Mouse (Mus musculus) thymus, postnatal 4 days (tissue): Measurements from ENCODE around the gene Wwtr1.

ENCODE experiments used
- DNase-seq: peaks from one replicate; pipeline ENCODE4 v3.0.0; 2021

Gene Wwtr1

GRCm38 (mm10) chr3:57511816-57512586, 63.7 kb downstream of the Wwtr1 start:
- DNase-seq = no peak

DNA sequence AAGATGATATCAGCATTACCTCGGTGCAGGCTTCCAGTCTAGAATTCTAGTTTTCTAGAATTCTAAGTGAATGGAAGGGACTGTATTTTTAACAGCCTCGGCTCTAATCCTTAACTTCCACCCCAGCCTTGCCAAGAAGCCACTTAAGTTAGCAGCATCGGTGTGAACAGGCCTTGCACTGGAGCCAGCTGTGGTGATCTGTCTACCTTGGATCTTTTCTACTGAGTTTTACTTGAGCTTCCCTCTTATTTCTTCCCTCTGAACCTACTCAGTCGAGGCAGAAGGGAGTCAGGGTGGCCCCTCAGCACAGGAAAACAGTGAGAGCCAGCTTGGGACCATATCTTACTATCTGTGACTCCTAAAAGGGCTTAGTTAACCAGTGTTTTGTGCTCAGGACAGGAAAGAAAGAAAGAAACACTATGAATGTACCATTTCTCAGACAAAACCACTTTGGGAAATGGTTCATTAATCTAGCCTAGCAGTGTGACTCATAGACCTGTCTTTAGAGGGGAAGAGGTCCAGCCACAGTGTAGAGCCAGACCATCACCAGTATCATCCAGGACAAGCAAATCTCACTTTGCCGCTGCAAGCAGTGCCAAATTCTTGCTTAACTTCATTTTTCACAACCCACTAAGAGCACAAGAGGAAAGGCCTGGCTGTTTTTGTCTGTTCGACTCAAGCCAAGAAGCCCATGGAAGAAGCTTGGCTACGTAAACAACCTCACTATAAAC, 65.6 kb downstream of the Wwtr1 start:
- DNase-seq = no peak

GRCm38 (mm10) chr3:57505991-57506390, 69.7 kb downstream of the Wwtr1 start:
- DNase-seq = no peak

GRCm38 (mm10) chr3:57504756-57505155, 71.0 kb downstream of the Wwtr1 start:
- no peak for DNase-seq

GRCm38 (mm10) chr3:57501596-57502220, 74.0 kb downstream of the Wwtr1 start:
- no peak for DNase-seq

DNA sequence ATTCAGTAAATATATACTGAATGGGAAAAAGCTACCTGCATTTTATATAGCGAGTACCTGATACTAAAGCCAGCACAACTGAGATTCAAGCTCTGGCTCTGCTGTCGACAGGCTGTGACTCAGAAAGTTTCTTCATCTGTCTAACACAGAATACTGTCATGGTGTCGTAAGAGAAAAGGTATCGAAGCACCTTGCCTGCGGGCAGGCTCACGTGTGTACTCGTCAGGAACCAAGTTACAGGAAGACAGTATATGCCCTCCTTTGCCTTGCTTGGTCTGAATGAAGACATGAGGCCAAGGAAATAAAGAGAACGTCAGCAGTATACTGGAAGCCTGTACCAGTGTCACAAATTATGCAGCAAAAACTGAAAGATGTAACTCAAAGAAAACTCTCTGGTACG, 74.9 kb downstream of the Wwtr1 start:
- no peak for DNase-seq

GRCm38 (mm10) chr3:57497791-57498190, 77.9 kb downstream of the Wwtr1 start:
- no peak for DNase-seq

DNA sequence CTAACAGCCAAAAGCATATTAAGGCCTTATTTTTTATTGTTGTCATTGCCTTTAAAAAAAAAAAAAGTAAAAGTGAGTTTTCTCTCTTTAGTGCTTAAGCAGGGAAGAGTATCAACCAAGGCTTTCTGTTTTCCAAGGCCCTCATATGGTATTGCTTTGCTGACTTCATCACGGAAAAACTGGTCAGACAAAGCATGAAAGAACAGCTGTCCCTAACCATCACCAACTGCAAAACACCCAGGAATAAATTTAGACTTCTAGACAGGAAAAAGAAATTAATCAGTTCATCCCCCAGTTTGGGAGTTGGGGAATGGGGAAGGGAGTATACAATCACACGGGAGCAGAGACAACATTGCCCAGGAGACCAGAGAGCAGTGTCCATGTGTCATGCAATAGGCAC, 79.3 kb downstream of the Wwtr1 start:
- no peak for DNase-seq

DNA sequence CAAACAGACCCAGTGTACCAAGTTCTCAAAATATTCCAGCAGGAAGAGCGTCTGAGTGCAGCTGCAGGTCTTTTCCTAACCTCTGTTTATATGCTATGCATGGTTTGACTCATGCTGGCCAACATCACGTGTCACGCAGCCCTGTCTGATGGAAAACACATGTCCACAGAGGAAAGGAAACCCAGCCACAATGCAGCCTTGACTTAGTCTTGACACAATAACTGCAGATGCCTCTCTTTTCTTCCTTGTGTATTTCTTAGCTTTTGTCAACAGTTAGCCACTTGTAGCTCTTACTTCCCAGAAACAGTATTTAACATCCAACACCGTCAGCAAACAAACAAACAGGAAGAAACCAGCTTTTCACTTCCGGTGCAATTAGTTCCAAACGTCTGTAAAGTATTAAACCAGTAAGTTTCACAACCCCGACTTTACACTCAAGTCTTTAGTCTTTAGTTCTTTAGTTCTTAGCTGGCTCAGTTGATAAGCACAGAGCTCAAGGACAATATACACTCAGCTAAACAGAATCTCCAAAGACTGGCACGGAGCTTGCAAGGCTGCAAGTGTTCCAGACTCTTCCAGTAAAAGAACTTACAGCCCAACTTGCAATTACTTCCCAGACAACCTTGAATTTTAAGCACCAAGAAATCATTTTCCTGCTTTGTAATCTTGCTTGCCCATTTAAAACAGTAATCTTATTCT, 88.1 kb downstream of the Wwtr1 start:
- DNase-seq = no peak

DNA sequence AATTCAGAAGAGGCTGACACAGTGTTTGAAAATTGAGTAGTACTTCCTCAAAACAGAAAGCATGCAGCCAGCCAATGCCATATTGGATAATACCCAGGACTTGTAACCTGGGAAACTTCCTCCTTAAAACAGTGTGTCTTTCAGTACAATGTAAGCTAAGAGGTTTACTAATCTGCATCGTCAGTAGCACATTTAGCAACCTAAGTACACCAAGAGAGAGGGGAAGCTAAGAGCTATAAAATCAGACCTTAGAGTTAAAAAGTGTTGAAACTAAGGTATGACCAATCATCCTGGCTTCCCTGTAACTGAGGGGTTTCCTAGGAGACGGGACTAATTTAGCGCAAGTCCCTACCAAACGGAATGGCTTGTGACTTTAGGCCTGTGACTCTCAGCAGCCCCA, 89.6 kb downstream of the Wwtr1 start:
- DNase-seq = no peak

- no peak for DNase-seq
Measured at GRCm38 (mm10) chr3:57481981-57482380, 93.7 kb downstream of the Wwtr1 start.

- DNase-seq = no peak
Measured at GRCm38 (mm10) chr3:57480640-57481039, 95.1 kb downstream of the Wwtr1 start.

- DNase-seq = no peak
Measured at GRCm38 (mm10) chr3:57474421-57474820, 101.3 kb downstream of the Wwtr1 start.

DNA sequence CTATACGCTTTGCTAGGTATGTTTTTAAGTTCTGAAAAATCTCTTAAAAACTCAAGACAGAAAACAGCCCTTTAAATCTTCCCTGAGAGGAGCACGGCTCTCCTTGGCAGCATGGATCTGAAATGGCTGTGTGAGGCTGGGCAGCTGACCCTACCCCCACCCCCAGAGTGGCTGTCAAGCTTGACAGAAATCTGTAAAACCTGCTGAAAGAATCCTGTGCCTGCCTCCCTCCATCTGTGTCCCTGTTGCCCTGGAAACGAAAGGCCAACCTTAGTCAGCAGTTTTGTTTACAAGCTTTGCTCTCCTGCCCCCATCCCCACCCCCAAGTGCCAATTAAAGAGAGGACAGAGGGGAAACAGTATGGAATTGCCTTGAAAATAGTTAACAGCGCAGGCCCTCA, 103.3 kb downstream of the Wwtr1 start:
- no peak for DNase-seq

DNA sequence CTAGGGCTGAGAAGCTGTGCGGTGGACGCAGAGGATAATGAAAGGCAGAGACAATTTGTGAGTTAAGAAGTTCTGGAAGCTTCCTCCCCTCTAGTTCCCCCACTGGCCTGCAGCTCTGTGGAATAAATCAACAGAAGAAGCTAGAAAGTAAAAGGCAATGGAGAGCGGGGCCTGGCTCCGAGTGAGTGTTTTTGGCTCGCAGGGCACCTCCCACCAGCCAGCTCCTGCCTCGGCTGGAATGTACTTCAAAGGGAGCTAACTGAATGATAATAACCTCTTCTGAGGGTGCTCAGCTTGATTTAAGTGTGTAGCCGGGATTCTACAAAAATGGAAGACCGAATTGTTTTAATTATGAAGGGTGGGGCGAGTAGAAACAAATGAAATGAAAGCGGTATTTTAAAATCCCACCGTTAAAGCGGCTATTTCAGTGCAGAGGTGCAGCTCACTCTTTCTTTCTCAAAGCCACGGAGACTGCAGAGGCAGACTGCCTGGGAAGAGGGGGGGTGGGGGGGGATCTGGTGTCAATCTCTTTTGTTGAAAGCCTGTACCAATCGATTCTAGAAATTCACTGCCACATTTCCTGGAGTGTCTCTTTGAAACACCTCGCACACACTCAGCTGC, 104.6 kb downstream of the Wwtr1 start:
- DNase-seq = no peak

GRCm38 (mm10) chr3:57470326-57470725, 105.4 kb downstream of the Wwtr1 start:
- DNase-seq = no peak

- no peak for DNase-seq
Measured at GRCm38 (mm10) chr3:57469325-57469724, 106.4 kb downstream of the Wwtr1 start.

- no peak for DNase-seq
Measured at GRCm38 (mm10) chr3:57466289-57466688, 109.4 kb downstream of the Wwtr1 start.

DNA sequence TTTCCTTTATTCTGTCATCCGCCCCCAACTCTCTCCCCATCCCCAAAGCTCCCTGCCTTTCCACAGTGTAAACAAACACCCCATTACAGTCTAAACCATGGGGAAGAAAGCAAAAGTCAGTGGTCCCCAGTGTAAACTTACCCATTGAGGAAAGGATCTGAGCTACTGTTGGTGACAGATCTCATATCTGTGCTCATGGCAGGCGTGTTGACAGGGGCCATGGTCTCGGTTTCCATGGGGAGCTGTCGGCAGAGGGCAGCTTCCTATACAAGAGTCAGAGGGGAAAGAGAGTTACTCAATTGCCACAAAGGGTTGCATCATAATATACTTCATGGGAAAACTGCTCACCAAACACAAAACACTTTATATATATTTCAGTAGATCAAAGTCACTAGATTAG, 112.4 kb downstream of the Wwtr1 start:
- DNase-seq = no peak

DNA sequence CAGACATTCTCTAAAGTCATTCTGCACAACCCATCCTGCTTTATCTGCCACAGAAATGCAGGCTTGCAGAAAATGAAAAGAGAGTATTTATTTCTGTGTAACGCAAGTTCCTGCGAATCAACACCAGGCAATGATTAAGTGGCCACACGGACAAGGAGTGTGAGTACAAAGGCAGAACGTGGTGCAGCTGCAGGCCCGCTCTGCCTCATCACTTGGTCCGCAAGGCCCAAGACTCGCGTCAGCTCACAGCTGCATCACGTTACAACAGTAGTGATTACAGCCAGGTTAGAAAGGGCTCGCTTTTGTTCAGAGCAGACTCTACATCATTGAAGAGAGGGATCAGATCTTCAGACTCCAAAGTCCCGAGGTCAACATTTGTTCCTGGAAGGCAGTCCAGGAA, 117.1 kb downstream of the Wwtr1 start:
- DNase-seq = no peak

DNA sequence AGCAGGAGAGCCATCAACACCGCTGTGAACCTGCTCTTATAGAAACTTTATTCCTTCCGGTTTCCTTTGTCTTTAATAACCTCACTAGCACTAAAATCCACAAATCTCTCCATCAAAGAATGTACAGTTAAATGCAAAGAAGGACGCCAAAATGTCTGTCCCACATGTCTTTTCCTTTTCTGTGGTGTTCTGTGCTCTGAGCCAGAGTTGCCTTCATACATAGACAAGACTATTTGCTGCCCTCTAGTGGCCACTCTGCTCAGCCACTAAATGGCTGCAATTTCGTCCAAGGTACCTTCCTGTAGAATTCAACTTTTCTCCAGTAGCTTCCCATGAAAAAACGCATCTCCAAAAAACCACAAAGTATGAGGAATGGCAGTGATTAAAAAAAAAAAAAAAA, 127.3 kb downstream of the Wwtr1 start:
- peak; percentile 54 for DNase-seq

DNA sequence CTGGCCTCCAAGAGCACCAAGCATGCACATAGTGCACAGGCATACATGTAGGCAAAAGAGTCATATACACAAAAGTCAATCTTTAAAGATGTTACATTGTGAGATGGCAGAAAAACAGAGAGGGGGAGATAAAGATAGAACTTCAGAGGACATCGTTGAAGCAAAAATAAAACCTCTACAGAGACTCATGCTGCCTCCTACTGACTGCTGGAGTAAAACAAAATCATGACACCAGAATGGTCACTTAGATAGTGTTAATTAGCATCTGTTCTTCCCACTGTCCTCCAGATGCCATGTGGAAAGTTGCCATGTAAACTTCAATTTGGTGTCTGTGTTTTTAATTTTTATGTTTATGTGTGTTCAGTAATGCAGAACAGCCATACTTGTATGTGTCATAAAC, 127.8 kb downstream of the Wwtr1 start:
- DNase-seq = no peak

DNA sequence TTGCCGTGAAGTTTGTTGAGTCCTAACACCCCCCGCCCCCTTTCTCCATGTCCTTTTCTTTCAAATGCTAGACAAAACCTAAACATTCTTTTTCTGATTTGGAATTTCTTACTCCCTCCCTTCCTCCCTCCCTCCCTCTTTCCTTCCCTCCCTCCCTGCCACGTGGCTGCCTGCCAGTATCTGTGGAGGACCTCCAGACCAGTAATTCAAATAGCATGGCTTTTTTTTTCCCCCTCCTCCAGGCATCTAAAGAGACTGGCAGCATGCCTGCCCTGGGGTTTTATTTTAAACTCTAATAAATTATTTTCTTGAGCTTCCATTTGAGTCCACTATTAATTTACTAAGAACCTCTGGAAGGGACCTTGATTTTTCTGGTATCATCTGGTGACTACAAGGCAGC, 130.0 kb downstream of the Wwtr1 start:
- DNase-seq = no peak
